Mouse (Mus musculus): ENCODE data around the gene Psmd4. TPM values are rescaled to one million over a fixed set of nuclear protein-coding genes. Genes with fewer than 3 reads are reported as not detected.

The Psmd4 gene
- polyA plus RNA-seq (2012; ENCODE audit: insufficient read depth, low replicate concordance) = 24.8 and 169 TPM in 2 replicates

- no peaks in the 10 kb centered on the region for H3K9me3 ChIP-seq
- H3K4me1 ChIP-seq = peaks cover 85% of the 10 kb centered on the region
- H3K36me3 ChIP-seq (replicated peaks; ENCODE audit: low read length) = peaks cover 35% of the 10 kb centered on the region
- TF ChIP-seq FLI1 (IDR thresholded peaks at IDR 0.05; ENCODE audit: low read length) = no peak
- no peak for TF ChIP-seq GATA1 (IDR thresholded peaks at IDR 0.05; ENCODE audit: borderline replicate concordance, low read length)
- H3K27me3 ChIP-seq (replicated peaks) = no peaks in the 10 kb centered on the region
- peak within 1 kb of the TSS; percentile 97 for H3K4me3 ChIP-seq (replicated peaks)
Measured at GRCm38 (mm10) chr3:95042166-95042837, at the start of gene Psmd4. Gene Psmd4, minus strand, starts transcription at chr3:95042614.

DNA sequence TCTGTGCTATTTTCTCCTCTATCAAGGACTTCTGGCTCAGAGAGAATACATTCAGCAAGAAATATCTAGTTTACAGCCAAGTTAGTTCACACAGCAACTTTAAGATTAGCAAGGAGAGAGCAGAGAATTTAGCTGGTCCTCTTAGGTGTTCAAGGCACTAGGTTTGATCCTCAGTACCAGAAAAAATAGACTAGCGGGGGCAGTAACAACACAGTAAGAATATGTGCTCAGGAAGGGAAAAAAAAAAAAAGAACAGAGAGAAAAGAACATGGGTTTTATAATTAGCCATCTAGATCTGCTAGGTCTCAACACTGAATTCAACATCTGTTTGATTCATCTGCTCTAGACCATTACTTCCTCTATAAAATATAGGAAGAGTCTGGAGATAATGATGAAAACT is 45.7 kb upstream of the Psmd4 start:
- H3K4me1 ChIP-seq = peaks cover 13% of the 10 kb centered on the region
- H3K36me3 ChIP-seq (replicated peaks; ENCODE audit: low read length) = peaks cover 60% of the 10 kb centered on the region
- no peak overlapping the region for H3K4me3 ChIP-seq (replicated peaks)
- TF ChIP-seq FLI1 (IDR thresholded peaks at IDR 0.05; ENCODE audit: low read length) (no peak), GATA1 (IDR thresholded peaks at IDR 0.05; ENCODE audit: borderline replicate concordance, low read length) (no peak)
- no peaks in the 10 kb centered on the region for H3K27me3 ChIP-seq (replicated peaks)
- H3K9me3 ChIP-seq = no peaks in the 10 kb centered on the region

DNA sequence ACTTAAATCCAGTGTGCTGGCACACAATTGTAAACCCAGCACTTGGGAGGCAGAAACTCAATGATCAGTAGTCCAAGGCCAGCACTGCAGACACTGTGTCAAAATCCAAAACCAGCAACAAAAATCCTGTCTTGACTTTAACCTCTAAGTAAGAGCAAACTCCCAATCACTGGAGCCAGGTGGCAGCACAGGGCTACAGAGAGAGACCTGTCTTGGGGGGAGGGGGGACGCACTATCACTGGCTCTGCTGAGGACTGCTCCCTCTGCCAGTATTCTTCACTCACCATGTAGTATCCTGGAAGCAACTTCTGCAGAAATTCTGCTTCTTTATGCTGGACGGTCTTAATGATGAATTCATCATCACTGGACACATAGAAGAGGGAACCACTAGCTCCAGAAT is 29.2 kb upstream of the Psmd4 start:
- no peaks in the 10 kb centered on the region for H3K9me3 ChIP-seq
- H3K27me3 ChIP-seq (replicated peaks) = no peaks in the 10 kb centered on the region
- H3K4me1 ChIP-seq = peaks cover 28% of the 10 kb centered on the region
- H3K36me3 ChIP-seq (replicated peaks; ENCODE audit: low read length) = peaks cover 90% of the 10 kb centered on the region
- H3K4me3 ChIP-seq (replicated peaks) = no peak overlapping the region
- TF ChIP-seq FLI1 (IDR thresholded peaks at IDR 0.05; ENCODE audit: low read length) = no peak
- no peak for TF ChIP-seq GATA1 (IDR thresholded peaks at IDR 0.05; ENCODE audit: borderline replicate concordance, low read length)

DNA sequence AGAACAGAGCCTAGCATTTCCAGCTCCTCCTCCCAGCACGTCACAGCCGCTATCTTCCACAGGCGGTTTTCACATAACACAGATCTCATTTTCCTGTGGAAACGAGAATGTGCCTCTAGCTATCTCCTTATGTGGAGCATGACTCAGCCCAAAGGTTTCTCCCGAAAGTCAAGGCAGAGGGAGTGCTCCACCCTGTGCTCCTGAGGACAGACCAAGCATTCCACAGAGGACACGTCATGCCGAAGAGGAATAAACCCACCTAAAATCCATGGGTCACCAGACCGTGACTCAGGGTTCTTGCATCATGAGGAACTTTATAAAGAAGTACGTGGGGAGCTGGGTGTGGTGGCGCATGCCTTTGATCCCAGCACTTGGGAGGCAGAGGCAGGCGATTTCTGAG is 24.2 kb upstream of the Psmd4 start:
- TF ChIP-seq GATA1 (IDR thresholded peaks at IDR 0.05; ENCODE audit: borderline replicate concordance, low read length) (no peak), FLI1 (IDR thresholded peaks at IDR 0.05; ENCODE audit: low read length) (no peak)
- Histone ChIP-seq H3K4me3 (replicated peaks) (peak overlapping the region; percentile 23), H3K4me1 (peaks cover 32% of the 10 kb centered on the region), H3K36me3 (replicated peaks; ENCODE audit: low read length) (peaks cover 97% of the 10 kb centered on the region), H3K9me3 (no peaks in the 10 kb centered on the region), H3K27me3 (replicated peaks) (no peaks in the 10 kb centered on the region)

DNA sequence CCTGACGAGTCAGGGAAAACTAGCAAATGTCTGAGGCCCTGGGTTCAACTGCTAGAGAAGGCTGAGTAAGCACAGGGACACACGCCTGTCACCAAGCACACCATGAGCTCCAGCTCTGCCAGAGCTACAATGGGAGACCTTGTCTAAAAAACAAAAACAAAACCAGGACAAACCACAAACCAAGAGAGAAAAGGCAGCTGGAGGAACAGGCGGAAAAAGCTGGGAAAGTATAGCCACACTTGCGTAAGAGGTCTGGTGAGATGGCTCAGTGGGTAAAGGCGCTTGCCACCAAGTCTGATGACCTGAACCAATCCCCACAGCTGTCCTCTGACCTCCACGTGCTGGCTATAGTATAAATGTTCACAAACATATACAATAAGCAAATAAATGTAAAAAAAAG is 23.7 kb upstream of the Psmd4 start:
- Histone ChIP-seq H3K27me3 (replicated peaks) (no peaks in the 10 kb centered on the region), H3K36me3 (replicated peaks; ENCODE audit: low read length) (peaks cover 97% of the 10 kb centered on the region), H3K4me3 (replicated peaks) (no peak overlapping the region), H3K9me3 (no peaks in the 10 kb centered on the region), H3K4me1 (peaks cover 32% of the 10 kb centered on the region)
- TF ChIP-seq GATA1 (IDR thresholded peaks at IDR 0.05; ENCODE audit: borderline replicate concordance, low read length) (no peak), FLI1 (IDR thresholded peaks at IDR 0.05; ENCODE audit: low read length) (no peak)

DNA sequence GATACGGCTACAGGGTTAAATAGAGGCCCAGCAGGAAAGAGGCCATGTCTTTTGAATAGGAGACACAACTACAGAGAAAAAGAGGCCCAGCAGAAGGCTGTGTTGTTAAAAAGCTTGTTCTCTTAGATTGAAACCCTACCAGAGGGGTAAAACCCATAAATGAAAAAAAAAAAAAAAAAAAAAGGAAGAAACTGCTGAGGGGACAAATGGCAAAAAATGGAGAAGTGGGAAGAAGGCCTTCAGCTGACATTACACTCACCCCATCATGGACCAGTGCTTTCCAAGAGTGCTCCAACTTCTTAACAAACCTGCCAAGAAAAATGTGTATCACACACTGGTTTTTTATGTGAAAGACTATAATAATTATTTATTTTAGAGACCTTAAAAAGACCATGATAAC is 23.1 kb upstream of the Psmd4 start:
- H3K4me1 ChIP-seq = peaks cover 32% of the 10 kb centered on the region
- H3K36me3 ChIP-seq (replicated peaks; ENCODE audit: low read length) = peaks cover 97% of the 10 kb centered on the region
- no peaks in the 10 kb centered on the region for H3K9me3 ChIP-seq
- TF ChIP-seq GATA1 (IDR thresholded peaks at IDR 0.05; ENCODE audit: borderline replicate concordance, low read length) (no peak), FLI1 (IDR thresholded peaks at IDR 0.05; ENCODE audit: low read length) (no peak)
- H3K27me3 ChIP-seq (replicated peaks) = no peaks in the 10 kb centered on the region
- H3K4me3 ChIP-seq (replicated peaks) = no peak overlapping the region

- Histone ChIP-seq H3K36me3 (replicated peaks; ENCODE audit: low read length) (peaks cover 97% of the 10 kb centered on the region), H3K4me1 (peaks cover 34% of the 10 kb centered on the region), H3K27me3 (replicated peaks) (no peaks in the 10 kb centered on the region)
Measured at GRCm38 (mm10) chr3:95063741-95064140, 21.3 kb upstream of the Psmd4 start.

DNA sequence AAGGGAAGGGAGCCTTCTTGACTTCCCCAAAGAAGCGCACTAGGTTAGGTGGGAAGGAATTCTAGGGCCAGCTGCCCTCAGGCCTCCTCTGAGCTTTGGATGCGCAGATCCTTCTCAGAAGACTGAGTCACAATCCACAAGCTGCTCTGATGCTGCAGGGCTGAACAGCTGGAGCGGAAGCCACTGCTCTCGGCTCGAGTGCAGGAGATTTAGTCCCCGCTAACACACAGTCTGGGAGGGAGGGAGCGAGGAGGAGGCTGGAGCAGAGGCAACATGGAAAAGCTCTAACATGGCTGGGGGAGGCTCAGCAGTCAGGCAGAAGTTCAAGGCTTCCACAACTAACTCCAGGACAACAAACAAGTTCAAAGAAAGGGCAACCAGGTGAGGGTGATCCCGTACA is 15.7 kb upstream of the Psmd4 start:
- peaks cover 63% of the 10 kb centered on the region for H3K36me3 ChIP-seq (replicated peaks; ENCODE audit: low read length)
- no peaks in the 10 kb centered on the region for H3K9me3 ChIP-seq

More at GRCm38 (mm10) chr3:95063741-95064140, 21.3 kb upstream of the Psmd4 start:
- TF ChIP-seq FLI1 (IDR thresholded peaks at IDR 0.05; ENCODE audit: low read length) = no peak
- no peak for TF ChIP-seq GATA1 (IDR thresholded peaks at IDR 0.05; ENCODE audit: borderline replicate concordance, low read length)
- Histone ChIP-seq H3K9me3 (no peaks in the 10 kb centered on the region), H3K4me3 (replicated peaks) (no peak overlapping the region)

DNA sequence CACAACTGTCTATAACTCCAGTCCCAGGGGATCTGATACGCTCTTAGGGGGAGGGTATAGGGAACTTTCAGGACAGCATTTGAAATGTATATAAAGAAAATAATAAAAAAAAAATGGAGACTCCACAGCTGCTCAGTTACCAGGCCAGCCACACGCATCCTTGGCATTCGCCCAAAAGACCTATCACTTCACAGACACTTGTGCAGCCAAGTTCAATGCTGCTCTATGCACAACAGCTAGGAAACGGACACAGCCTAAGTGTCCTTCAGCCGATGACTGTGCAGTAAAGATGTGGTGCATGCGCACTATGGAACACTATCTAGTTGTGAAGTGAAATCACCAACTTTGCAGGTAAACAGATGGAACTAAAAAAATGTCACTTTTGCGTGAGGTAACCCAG is 13.9 kb upstream of the Psmd4 start:
- H3K4me3 ChIP-seq (replicated peaks) = peak overlapping the region; percentile 67
- H3K9me3 ChIP-seq = no peaks in the 10 kb centered on the region
- no peaks in the 10 kb centered on the region for H3K27me3 ChIP-seq (replicated peaks)
- no peak for TF ChIP-seq GATA1 (IDR thresholded peaks at IDR 0.05; ENCODE audit: borderline replicate concordance, low read length)
- TF ChIP-seq FLI1 (IDR thresholded peaks at IDR 0.05; ENCODE audit: low read length) = no peak
- H3K4me1 ChIP-seq = peaks cover 69% of the 10 kb centered on the region
- H3K36me3 ChIP-seq (replicated peaks; ENCODE audit: low read length) = peaks cover 47% of the 10 kb centered on the region

More for the DNA sequence above, 15.7 kb upstream of the Psmd4 start:
- peaks cover 56% of the 10 kb centered on the region for H3K4me1 ChIP-seq
- H3K27me3 ChIP-seq (replicated peaks) = no peaks in the 10 kb centered on the region
- no peak overlapping the region for H3K4me3 ChIP-seq (replicated peaks)
- TF ChIP-seq GATA1 (IDR thresholded peaks at IDR 0.05; ENCODE audit: borderline replicate concordance, low read length) = no peak

- peak; percentile 38; the same call in 1 of the 3 replicates for TF ChIP-seq GATA1 (IDR thresholded peaks at IDR 0.05; ENCODE audit: borderline replicate concordance, low read length)
- no peak for TF ChIP-seq FLI1 (IDR thresholded peaks at IDR 0.05; ENCODE audit: low read length)
- H3K4me3 ChIP-seq (replicated peaks) = peak overlapping the region; percentile 72
- H3K36me3 ChIP-seq (replicated peaks; ENCODE audit: low read length) = peaks cover 31% of the 10 kb centered on the region
- no peaks in the 10 kb centered on the region for H3K9me3 ChIP-seq
- peaks cover 75% of the 10 kb centered on the region for H3K4me1 ChIP-seq
- no peaks in the 10 kb centered on the region for H3K27me3 ChIP-seq (replicated peaks)
Measured at GRCm38 (mm10) chr3:95054481-95055260, 12.3 kb upstream of the Psmd4 start.
